Mouse (Mus musculus): ENCODE results near the gene Gpn3.

The Gpn3 gene

GRCm38 (mm10) chr5:122423083-122423482, 51.4 kb downstream of the Gpn3 start:
- no peak for DNase-seq

GRCm38 (mm10) chr5:122425550-122425949, 53.9 kb downstream of the Gpn3 start:
- DNase-seq, result no peak

DNA sequence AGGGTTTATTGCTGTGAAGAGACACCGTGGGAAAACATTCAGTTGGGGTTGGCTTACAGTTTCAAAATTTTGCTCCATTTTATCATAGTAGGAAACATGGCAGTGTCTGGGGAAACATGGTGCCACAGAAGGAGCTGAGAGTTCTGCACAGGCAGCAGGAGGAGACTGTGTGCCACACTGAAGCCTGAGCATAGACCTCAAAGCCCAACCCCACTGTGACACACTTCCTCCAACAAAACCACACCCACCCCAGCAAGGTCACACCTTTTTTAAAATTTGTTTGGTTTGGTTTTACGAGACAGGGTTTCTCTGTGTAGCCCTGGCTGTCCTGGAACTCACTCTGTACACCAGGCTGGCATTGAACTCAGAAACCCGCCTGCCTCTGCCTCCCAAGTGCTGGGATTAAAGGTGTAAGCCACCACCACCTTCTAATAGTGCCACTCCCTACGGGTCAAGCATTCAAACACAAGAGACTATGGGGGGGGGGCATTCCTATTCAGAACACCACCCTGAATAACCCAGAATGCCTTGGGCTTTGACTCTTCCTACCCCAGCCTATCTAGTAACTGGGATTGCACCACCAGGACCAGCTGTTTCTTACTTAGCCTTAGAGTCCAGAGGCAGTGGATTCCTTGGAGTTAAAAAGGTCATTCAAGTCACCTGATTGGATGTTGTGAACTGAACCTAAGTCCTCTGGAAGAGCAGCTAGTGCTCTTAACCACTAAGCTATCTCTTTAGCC, 58.5 kb downstream of the Gpn3 start:
- DNase-seq, result no peak

- no peak for DNase-seq
These were observed 59.5 kb downstream of the Gpn3 start for GRCm38 (mm10) chr5:122431221-122431620.
